Mouse (Mus musculus) cerebellum, postnatal 25 days (tissue): ENCODE measurements at regions not wholly inside any gene's neighbourhood (a gene's known extent, or its start where the extent isn't known, plus 50 kb on each side); places are given as distances from the start of the nearest gene placed in this dataset.
A peak's percentile ranks its signal among the peaks of the same experiment; 100 is the strongest.

ENCODE experiments used
- DNase-seq, 2 experiments: peaks; one replicate each; pipeline ENCODE4 v3.0.0; 2021; ENCODE audit warnings: mixed read lengths in 2 of 2

DNA sequence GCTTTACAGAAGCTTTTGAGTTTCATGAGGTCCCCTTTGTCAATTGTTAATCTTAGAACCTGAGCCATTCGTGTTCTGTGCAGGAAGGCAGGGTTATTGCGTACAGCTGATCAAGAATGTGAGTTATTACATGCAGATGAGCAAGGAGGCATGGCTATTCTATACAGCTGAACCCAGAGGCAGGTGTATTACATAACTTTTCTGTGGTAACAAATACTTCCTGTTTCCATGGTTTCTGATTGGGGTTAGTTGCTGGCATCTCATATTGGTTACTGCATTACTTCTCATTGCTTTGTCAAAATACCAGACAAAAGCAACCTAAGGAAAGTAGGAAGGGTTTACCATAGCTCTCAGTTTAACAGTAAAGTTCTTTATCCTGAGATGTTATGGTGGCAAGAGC is 421.8 kb downstream of the Fgf9 start:
- no peak for DNase-seq

DNA sequence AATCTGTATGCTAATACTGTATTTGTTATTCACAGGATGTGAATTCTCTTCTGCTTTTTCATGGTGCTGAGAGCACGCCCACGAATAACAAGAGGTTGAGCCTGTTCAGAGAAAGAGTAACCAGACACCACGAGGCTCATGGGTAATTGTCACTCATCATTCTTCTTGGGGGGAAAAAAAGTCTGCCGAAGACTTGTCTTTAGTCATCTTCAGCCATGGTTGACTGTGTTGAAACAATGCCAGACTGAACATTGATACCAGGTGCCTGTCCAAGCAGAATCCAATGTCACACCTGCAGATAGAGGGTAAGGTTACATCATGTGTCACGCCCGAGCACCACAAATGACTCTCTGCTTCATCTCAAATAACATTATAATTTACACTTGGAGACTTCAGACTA is 418.5 kb downstream of the Fgf9 start:
- DNase-seq: no peak

GRCm38 (mm10) chr14:58487836-58488235 is 417.5 kb downstream of the Fgf9 start:
- DNase-seq: no peak

- no peak for DNase-seq
These were observed 410.1 kb downstream of the Fgf9 start for GRCm38 (mm10) chr14:58480454-58480853.

DNA sequence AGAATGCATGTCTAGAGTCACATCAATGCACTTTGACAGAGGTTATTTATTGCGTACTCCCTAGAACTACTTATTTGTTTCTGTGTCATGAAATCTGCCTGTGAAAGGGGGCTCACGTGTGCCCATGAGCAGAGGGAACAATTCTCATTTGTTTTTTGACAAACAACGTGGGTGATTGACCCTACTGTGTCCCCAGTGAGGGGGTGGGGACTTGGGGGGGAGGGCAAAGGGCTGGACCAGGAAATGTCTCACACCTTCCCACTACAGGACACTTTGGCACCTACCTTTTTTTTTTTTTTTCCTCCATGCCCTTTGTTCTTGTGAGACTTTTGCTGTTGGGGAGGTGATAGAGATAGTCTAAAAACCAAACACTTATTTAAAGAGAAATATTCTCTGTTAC is 400.3 kb downstream of the Fgf9 start:
- DNase-seq: no peak

- no peak for DNase-seq
These were observed 398.1 kb downstream of the Fgf9 start for GRCm38 (mm10) chr14:58468451-58468850.

DNA sequence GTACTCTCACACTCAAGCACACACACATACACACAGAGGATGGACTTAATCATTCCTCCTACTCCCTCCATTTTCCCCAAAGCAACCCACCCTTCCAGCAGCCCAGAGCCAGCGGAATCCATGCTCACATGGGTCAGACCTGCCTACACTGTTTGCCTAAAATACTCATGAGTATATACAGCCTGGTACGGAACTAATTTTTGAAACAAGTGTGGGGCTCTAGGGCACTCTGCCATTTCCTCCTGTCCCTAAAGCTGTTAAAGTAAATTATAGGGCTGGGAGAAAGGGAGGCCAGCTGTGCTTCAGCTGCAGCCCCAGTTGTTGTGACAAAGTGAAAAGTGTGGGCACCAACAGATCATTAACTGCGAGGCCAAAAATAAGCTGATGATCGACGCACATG is 397.5 kb downstream of the Fgf9 start:
- DNase-seq: no peak

GRCm38 (mm10) chr14:58446776-58447354 is 376.5 kb downstream of the Fgf9 start:
- DNase-seq: no peak

DNA sequence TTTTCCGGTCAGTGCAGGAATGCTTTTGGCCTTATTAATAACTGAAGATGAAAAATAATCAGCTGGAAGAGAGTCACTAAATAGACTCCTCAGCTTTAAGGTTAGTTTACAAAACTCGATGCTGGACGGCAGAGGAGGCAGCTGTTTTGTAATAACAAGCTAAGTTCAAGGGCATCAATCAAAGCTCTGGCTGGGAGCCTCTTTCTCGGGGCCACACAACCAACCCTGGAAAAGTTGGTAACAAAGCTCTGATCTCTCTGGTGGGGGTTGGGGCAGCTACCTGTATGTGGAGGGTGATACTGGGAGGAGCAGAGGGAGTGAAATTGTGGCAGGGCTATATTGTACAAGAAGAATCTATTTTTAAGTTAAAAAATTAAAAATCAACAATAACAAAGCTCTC is 374.1 kb downstream of the Fgf9 start:
- no peak for DNase-seq

DNA sequence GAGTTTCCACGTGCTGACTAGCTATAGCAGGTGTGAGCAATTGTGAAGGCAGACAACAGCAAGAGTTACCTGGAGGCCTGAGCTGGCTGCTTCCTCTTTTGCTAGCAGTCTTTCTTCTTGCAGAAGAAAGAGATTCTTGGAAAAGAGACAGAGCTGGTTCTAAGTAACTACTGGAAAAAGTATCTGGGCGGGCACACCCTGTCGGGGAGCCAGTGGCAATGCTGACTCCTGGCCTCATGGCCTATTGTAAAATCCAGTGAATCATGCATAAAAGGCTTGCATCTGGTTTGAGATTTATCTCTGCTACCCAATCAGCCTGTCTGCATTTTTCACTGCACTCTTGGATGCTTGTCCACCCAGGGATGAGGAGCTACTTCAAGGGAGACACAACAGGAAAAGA is 372.2 kb downstream of the Fgf9 start:
- DNase-seq: no peak

DNA sequence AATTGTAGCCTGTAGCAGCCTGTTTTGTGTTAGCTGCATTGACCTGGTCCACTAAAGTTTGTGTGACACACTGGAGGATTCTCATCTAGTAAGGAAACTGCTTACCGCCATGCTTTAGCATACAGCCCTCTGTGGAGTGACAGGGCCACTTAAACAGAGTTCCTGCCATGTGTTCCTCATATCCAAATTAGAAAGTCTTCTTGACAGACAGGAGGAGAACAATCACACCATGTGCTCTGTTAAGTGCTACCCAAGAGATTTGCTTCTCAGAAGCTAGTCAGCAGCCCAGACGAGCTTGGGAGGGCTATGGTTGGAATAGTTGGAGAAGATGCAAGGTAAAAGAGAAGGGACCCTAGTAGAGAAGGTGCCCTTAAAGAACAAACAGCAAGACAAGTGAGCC is 369.6 kb downstream of the Fgf9 start:
- no peak for DNase-seq

GRCm38 (mm10) chr14:58436096-58436495 is 365.7 kb downstream of the Fgf9 start:
- no peak for DNase-seq

- DNase-seq: no peak
These were observed 356.1 kb downstream of the Fgf9 start for GRCm38 (mm10) chr14:58426472-58426871.

- DNase-seq: no peak
These were observed 351.6 kb downstream of the Fgf9 start for GRCm38 (mm10) chr14:58421904-58422303.

DNA sequence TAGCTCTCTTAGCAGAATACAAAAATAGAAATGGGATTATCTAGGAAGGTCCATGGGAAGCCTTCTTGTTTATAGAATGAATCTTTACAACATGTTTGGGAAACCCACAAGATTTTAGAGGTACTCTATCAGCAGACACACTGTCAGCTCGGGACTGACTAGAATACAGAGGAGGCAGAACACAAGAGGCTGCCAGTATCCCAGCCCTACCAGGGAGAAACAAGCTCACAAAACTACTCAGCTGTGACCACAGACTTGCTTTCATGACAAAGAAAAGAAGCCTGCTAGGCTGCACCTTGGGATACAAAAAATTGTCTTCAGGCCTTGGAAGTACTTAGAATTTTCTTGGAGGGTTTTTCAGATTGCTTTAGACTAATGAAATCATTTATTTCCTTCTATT is 347.2 kb downstream of the Fgf9 start:
- no peak for DNase-seq

GRCm38 (mm10) chr14:58392055-58392726 is 321.8 kb downstream of the Fgf9 start:
- no peak for DNase-seq

- no peak for DNase-seq
These were observed 320.4 kb downstream of the Fgf9 start for GRCm38 (mm10) chr14:58390741-58391140.

GRCm38 (mm10) chr14:58387348-58388000 is 317.1 kb downstream of the Fgf9 start:
- DNase-seq: no peak

GRCm38 (mm10) chr14:58375056-58375455 is 304.7 kb downstream of the Fgf9 start:
- peak in 1 of 2 experiments; percentile 11 for DNase-seq

- no peak for DNase-seq
These were observed 286.5 kb downstream of the Fgf9 start for GRCm38 (mm10) chr14:58356824-58357223.

GRCm38 (mm10) chr14:58352986-58353385 is 282.6 kb downstream of the Fgf9 start:
- no peak for DNase-seq

GRCm38 (mm10) chr14:58336148-58336547 is 265.8 kb downstream of the Fgf9 start:
- no peak for DNase-seq

- no peak for DNase-seq
These were observed 252.8 kb downstream of the Fgf9 start for GRCm38 (mm10) chr14:58323164-58323563.

GRCm38 (mm10) chr14:58322461-58322860 is 252.1 kb downstream of the Fgf9 start:
- peak in 1 of 2 experiments; percentile 45 for DNase-seq
